Mouse (Mus musculus): ENCODE results near the gene Defb9. TPM values are rescaled to one million over a fixed set of nuclear protein-coding genes. Genes with fewer than 3 reads are reported as not detected.
"Not testable (repeated sequence)": the region's sequence is repeated elsewhere in the genome, so short reads cannot be mapped to it uniquely, and the experiment has no call there.

The Defb9 gene
- total RNA-seq (2021): not detected
- long read RNA-seq, experiment 1: 0 reads
- long read RNA-seq, experiment 2: 0 reads

DNA sequence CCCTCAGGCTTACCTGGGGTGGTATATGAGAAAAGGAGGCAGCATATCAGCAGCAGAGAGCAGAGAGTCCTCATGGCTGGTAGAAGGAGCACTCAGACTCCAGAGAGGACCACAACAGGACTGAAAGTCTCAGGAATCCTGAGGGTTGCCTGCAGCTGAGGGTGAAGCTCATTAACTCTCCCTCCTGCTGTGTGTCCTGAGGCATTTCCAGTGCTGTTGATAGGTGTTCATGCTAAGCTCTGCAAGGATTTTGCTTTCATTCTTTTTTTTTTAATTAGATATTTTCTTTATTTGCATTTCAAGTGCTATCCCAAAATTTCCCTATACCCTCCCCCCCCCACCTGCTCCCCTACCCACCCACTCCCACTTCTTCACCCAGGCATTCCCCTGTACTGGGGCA, at the start of gene Defb9:
TSS of gene Defb9 (minus strand) at position 101 of the 400 bp plus-strand sequence.
- intact Hi-C loops (cut with DNase I; ENCODE audit: low total_unique reads); DNase-seq: not testable (repeated sequence)

DNA sequence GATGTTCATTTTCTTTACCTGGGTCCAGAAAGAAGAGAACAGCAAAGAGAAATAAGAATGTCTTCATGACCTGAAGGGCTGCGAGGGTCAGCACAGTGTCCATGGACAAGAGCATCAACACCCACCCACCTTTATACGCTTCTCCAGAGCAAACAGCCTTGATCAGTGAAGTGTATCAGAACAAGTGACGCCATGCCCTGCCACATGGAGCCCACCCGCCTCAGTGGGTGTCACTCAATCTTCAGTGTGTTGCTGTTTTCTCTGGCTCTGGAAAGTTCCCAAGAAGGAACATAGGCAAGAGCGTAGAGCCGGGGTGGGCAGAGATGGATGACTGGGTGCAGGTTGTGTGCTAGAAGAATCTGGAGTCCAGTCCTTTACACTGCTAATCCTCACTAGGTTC, 47.4 kb upstream of the Defb9 start, which contains the start of gene Defb15:
TSS of gene Defb15 (minus strand) at position 101 of the 400 bp plus-strand sequence.
- no peak for DNase-seq
- intact Hi-C loops (cut with DNase I; ENCODE audit: low total_unique reads): no loop called here

DNA sequence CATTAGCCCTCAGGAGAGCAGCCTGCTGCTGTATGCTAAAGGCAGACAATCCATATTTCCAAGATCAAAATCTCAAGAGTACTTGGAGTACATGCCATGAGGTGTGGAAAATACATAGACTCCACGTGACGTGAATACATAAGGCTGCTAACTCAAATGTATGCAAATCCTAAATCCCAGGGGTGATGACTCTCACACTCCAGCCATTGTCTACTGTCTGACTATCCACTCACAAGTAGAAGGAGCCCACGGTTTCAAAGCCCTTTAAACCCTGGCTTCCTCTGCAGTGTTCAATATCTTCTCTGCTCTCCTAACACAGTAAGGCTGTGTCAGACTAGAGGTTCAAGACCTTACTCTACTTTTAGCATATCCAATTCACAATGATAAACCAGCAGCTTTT, 45.5 kb upstream of the Defb9 start:
- DNase-seq; intact Hi-C loops (cut with DNase I; ENCODE audit: low total_unique reads): not testable (repeated sequence)

DNA sequence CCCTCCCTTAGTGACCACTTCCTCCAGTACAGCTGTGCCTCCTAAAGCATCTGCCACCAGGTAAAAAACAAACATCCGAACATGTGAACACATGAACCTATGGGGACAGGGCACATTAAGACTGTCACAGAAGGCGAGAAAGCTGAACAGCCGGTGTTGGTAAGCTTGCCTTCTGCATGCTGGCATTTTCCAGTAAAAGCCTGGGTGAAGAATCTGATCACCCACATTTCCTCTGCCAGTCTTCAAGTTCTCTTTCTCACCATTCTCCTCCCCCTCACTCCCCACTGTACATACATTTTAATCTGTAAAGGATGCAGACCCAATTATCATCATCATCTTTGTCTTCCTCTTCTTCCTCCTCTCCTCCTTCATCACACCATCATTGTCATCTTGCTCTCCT, 30.4 kb upstream of the Defb9 start:
- no peak for DNase-seq
- intact Hi-C loops (cut with DNase I; ENCODE audit: low total_unique reads): no loop called here

DNA sequence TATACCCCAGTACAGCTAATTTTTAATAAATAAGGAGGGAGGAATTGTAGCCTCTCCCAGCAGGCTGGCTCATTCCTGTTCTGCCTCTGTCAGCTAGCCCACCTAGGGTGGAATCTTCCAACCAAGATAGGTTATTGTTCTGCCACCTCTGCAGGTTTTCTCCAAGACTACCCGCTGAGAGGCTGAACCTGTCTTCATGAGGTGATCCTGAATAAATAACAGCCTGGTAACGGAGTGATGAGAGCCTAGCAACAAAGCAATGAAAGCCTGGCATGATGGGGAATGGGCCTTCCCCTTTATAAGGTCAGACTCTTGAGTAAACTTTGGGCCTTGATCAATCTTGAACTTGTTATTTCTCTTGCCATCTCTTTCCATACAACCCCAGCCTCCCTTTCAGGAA, 27.3 kb upstream of the Defb9 start:
- no peak for DNase-seq
- intact Hi-C loops (cut with DNase I; ENCODE audit: low total_unique reads): no loop called here

DNA sequence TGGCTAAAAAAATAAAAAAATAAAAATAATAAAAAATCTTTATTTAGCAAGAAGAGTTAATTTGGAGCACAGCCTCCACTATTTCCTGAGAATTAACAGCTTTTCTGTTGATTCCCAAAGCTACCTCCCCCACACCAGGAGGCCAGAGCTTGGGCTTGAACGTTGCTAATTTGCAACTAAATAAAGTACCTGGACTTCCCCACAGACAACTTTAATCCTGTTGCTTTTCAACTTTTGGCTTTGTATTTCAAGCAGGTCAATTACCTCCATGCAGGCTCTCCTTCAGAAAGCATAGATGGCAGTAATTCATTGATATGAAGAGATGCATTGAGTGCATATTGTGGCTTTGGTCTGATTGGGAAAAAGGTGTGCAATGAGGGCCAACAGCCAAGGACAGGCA, 26.7 kb upstream of the Defb9 start:
- intact Hi-C loops (cut with DNase I; ENCODE audit: low total_unique reads): no loop called here

DNA sequence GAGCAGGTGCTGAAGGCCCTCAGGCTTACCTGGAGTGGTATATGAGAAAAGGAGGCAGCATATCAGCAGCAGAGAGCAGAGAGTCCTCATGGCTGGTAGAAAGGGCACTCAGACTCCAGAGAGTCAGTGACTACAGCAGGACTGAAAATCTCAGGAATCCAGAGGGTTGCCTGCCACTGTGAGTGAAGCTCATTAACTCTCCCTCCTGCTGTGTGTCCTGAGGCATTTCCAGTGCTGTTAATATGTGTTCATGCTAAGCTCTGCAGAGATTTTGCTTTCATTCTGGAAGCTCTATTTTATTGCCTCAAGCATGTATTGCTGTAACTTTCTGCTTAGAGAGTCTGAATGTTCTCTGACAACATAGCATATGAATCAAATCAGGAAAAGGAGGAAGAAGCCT, 21.1 kb upstream of the Defb9 start, which contains the start of gene Defb11:
TSS of gene Defb11 (minus strand) at position 123 of the 400 bp plus-strand sequence.
- intact Hi-C loops (cut with DNase I; ENCODE audit: low total_unique reads); DNase-seq: not testable (repeated sequence)

More for the DNA sequence above, 26.7 kb upstream of the Defb9 start:
- DNase-seq: no peak

DNA sequence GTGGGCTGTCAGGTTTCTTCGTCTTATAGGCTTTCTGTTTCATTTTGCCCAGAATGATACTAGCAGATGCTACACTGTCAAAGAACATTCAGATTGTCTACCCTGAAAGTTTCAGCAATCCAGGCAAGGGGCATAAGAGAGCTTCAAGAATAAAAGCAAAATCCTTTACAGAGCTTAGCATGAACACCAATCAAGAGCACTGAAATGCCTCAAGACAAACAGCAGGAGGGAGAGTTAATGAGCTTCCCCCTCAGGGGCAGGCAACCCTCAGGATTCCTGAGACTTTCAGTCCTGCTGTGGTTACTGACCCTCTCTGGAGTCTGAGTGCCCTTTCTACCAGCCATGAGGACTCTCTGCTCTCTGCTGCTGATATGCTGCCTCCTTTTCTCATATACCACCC, 26.6 kb downstream of the Defb9 start, which contains the start of gene Defb10:
TSS of gene Defb10 (plus strand) at position 316 of the 400 bp plus-strand sequence.
- DNase-seq; intact Hi-C loops (cut with DNase I; ENCODE audit: low total_unique reads): not testable (repeated sequence)

Other genes with a start within 250 kb of the Defb9 start
- gene Defa17, start 229.6 kb downstream of the Defb9 start, total RNA-seq (2021): not detected
- not detected for gene Defa34, start 219.6 kb downstream of the Defb9 start, total RNA-seq (2021)
- not detected for gene AY761184, start 181.8 kb downstream of the Defb9 start, total RNA-seq (2021)
- not detected for gene Defa24, start 150.9 kb downstream of the Defb9 start, total RNA-seq (2021)
- not detected for gene Defb50, start 61.9 kb downstream of the Defb9 start, total RNA-seq (2021)
- gene Defb2, start 45.5 kb downstream of the Defb9 start, total RNA-seq (2021): not detected
- gene Defb10, start 26.5 kb downstream of the Defb9 start, total RNA-seq (2021): not detected
- gene Defb11, start 21.0 kb upstream of the Defb9 start, total RNA-seq (2021): not detected
- not detected for gene Defb15, start 47.3 kb upstream of the Defb9 start, total RNA-seq (2021)
- not detected for gene Defb35, start 52.9 kb upstream of the Defb9 start, total RNA-seq (2021)
- gene Defb13, start 61.3 kb upstream of the Defb9 start, total RNA-seq (2021): not detected
- gene Fam90a1a, start 73.3 kb upstream of the Defb9 start, total RNA-seq (2021): not detected
- not detected for gene Ccdc70, start 84.4 kb upstream of the Defb9 start, total RNA-seq (2021)
- under 1 TPM; 0.04 to 0.06 TPM for gene Atp7b, start 174.9 kb upstream of the Defb9 start, total RNA-seq (2021)
- 1 to 10 TPM; 6.0 to 6.2 TPM for gene Alg11, start 175.3 kb upstream of the Defb9 start, total RNA-seq (2021)
- not detected for gene Nek5, start 239.6 kb upstream of the Defb9 start, total RNA-seq (2021)